8 mouse cellular contexts compared by ENCODE assay signal in the genomic region with DNA sequence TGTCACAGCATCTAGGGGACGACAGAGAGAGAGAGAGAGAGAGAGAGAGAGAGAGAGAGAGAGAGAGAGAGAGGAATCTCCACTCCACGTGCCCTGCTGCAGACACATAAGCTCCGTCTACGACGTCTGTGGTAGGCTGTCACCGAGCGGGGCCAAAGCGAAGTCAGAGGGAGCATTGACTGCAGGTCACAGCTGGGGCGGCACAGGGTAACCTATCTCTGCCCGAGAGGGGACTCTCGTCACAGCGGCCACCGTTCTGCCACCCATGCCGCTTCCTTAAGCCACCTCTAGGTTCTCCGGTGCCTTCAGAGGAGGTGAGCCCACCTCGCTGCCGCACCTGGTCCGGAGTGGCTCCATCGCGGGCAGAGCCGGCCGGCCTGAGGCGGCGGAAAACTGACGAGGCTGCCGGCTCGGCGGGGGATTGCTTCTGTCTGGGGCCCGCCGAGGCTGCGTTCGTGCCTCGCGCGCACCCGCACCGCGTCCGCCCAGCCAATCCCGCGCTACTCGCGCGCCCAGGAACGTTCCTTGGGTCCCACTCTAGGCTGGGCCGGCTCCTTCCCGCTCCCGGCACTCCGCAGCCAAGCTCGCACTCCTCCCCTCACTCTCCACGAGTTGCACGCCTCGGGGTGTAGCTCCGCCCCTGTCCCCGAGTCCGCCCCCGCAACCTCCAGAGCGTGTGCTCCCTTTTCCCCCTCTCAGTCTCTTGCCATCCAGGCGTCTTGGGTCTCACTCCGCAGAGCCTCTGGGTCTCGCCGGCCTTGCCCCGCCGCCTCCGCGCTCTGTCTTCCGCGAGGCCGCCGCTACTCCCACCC. TPM values are rescaled to one million over a fixed set of nuclear protein-coding genes. Genes with fewer than 3 reads are reported as not detected.
A peak's percentile ranks its signal among the peaks of the same experiment; 100 is the strongest.
DNase-seq lines count a peak whose midpoint lies in the region; ATAC-seq and TF ChIP-seq lines count a peak whose summit lies in the region.

Gphn (plus strand) TSS at position 673 of the 812 bp plus-strand sequence.

- TF ChIP-seq CTCF in left cerebral cortex, adult 2 months (IDR thresholded peaks at IDR 0.05), result peak; percentile 11; the same call in 1 of the 2 replicates

- peak within 1 kb of the TSS; percentile 83 for H3K9ac ChIP-seq in hindbrain, embryonic 16.5 days (ENCODE audit: low read depth, low read length)

- H3K4me3 ChIP-seq in hindbrain, embryonic 16.5 days (ENCODE audit: low read length), result peak within 1 kb of the TSS; percentile 73
- H3K4me3 ChIP-seq in left cerebral cortex, adult 2 months, result peak within 1 kb of the TSS; percentile 95

- no peaks in the 10 kb centered on the region for H3K36me3 ChIP-seq in hindbrain, embryonic 16.5 days (ENCODE audit: control insufficient read depth, insufficient read depth, low read length)

- H3K27me3 ChIP-seq in hindbrain, embryonic 16.5 days (replicated peaks; ENCODE audit: control insufficient read depth, insufficient read depth, low read length), result no peaks in the 10 kb centered on the region

- H3K4me2 ChIP-seq in hindbrain, embryonic 16.5 days (ENCODE audit: low read length), result peak within 1 kb of the TSS; percentile 76

- intact Hi-C loops in left cerebral cortex, adult 2 months (cut with DNase I), result loop anchor here (1.0 to 10.0 kb wide), 7 partner anchors 19 to 989 kb away; partner anchors contain the start of genes Atp6v1d, Eif2s1, Fut8 and Mpp5

- DNase-seq in WW6 (ENCODE audit: low read depth, low spot score), result peak; percentile 84
- peak; percentile 76 to 90 for DNase-seq in cerebellum, postnatal 4 days (ENCODE audit: low spot score in 2 of 2)
- peak; percentile 89 for DNase-seq in gastrocnemius, adult 18-20 months (ENCODE audit: low spot score)
- peak; percentile 92 to 93 for DNase-seq in left cerebral cortex, adult 2 months (ENCODE audit: extremely low spot score in 1 of 2, low spot score in 2 of 2)
- peak; percentile 90 to 92 for DNase-seq in right cerebral cortex, adult 2 months (ENCODE audit: low spot score in 2 of 2)
- peak; percentile 75 for DNase-seq in urinary bladder, postnatal 25 days (ENCODE audit: low spot score)

- 0% methylated on average over 65 of the region's 70 CpGs for WGBS in hindbrain, embryonic 16.5 days

- peaks cover 6% of the 10 kb centered on the region for H3K4me1 ChIP-seq in hindbrain, embryonic 16.5 days (ENCODE audit: control insufficient read depth, insufficient read depth, low read depth, low read length)

- peak within 1 kb of the TSS; percentile 99 for H3K27ac ChIP-seq in hindbrain, embryonic 16.5 days (ENCODE audit: low read depth, low read length)
- H3K27ac ChIP-seq in left cerebral cortex, adult 2 months, result peak within 1 kb of the TSS; percentile 98

- H3K9me3 ChIP-seq in hindbrain, embryonic 16.5 days (ENCODE audit: control insufficient read depth, low read length), result no peaks in the 10 kb centered on the region

- peak; percentile 98 for ATAC-seq in hindbrain, embryonic 16.5 days
- peak; percentile 74 for ATAC-seq in megakaryocyte, adult 5-6 weeks (ENCODE audit: poor library complexity, severe bottlenecking)

RNA-seq across cellular contexts. Expression of gene Gphn, which starts in this region (rescaled TPM):
- 10 to 100 TPM; 33.5 to 34.2 TPM for total RNA-seq in gastrocnemius, adult 18-20 months (2021)
- polyA plus RNA-seq in hindbrain, embryonic 16.5 days (2015; fragmentation: Nextera tagmentation; extraction: Ambion mirVana), result 48.7 and 57.1 TPM in 2 replicates
- total RNA-seq in left cerebral cortex, adult 2 months (2021), result 10 to 100 TPM; 59.3 to 62.1 TPM
- total RNA-seq in megakaryocyte, adult 5-6 weeks (2015), result 8.2 and 9.3 TPM in 2 replicates
- total RNA-seq in megakaryocyte, adult 5-6 weeks (2017), result 7.4 and 10.0 TPM in 2 replicates

Comparison
In these comparisons a context has a peak if more than half of its experiments do, and no peak if none do; other contexts are left out.
1. Peak in every context shown above with its lines: DNase-seq, ATAC-seq, H3K4me3 ChIP-seq and H3K27ac ChIP-seq.